Mouse (Mus musculus) ZHBTc4 (cell line): ENCODE measurements around the gene Zmpste24.
"Not testable (repeated sequence)": the region's sequence is repeated elsewhere in the genome, so short reads cannot be mapped to it uniquely, and the experiment has no call there.

Source experiments
- DNase-seq: peaks from one replicate; pipeline ENCODE4 v3.0.0-alpha.2; 2011; ENCODE audit warnings: low read depth, low spot score

Gene Zmpste24

DNA sequence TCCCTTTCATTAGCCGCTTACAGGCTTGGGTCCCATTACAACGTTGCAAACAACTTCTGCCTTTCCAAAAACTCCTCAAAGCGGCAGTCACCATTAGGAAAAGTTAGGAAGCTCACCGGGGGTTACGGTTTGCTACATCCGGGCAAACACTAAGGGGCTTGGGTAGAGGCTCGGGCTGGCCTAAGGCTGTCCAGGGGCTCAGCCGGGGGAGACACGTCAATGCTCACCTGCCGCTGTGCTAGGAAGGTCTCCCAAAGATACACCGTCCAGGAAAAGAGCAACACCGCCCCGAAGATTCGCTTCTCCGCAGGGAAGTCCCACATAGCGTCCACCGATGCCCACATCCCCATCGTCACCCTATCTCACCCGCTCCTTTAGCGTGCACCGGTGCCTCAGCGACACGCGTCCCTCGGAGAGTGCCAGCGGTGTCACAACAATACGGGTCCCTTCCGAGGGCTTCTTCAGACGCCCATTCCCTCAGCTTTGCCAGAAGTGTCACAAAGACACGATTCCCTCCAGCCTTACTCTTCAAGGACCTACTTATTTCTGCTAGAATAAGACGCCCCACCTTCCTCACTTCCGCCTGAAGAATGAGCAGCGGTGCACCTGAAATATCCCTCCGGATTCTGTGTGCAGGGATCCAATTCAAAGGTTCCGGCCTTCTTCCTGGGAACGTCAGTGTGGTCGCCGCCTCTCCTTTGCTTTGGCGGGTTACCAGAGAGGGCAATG lies at the start of gene Zmpste24:
TSS of gene Zmpste24 (minus strand) at position 592 of the 729 bp plus-strand sequence.
- DNase-seq = peak; percentile 95

DNA sequence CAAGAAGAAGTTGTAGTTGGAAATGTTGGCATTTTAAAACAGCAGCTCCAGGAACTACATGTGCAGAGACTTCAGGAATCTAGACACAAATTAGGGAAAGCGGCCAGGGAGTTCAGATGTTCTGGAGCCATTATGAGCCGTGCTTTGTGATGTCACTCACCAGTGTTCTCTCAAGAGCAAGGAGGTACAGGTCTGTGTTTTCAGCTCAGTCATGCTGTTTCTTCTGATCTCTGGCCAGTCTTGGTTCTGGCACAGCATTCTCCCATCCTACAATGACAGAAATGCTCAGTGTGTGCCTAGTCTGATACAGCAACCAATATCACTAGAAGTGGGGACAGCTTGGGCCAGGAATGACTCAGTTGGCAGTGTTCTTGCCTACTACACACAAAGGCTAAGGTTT lies 11.1 kb upstream of the Zmpste24 start, which contains the start of gene Tmco2:
TSS of gene Tmco2 (minus strand) at position 101 of the 400 bp plus-strand sequence.
- DNase-seq = no peak

DNA sequence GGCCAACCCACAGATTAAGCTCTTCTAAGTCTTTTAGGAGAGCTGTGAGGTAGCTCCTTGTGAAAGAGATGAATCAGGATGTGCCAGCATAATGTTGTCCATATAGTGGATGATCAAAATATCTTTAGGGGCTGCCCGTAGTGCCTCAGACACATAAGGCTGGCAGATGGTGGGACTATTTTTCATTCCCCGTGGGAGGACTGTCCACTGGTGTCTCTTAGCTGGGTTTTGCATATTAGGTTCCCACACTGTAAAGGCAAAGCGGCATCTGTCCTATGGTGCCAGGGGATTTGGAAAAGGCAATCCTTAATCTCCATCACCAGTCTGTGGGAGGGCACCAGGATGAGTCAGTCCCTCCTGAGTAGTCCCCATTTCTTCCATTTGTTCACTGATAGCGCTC lies 5.3 kb upstream of the Zmpste24 start:
- no peak for DNase-seq

DNA sequence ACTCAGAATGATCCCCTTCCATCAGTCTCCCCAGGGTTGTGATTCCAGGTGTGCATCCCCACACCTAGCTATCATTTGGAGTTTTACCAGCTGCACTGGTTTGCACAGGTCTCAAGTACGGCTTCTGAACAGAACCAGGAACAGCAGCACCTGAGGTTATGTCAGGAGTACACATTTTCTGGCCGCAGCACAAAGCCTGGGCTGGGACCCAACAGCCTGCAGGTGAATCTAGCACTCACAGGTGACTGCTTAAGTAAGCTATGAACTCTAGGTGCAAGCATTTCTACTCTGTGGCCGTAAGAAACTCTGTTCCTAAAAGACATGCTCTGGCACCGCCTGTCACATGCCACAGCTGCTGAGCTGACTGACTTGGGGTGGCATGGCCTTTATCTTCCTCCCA lies 7.8 kb downstream of the Zmpste24 start:
- no peak for DNase-seq

DNA sequence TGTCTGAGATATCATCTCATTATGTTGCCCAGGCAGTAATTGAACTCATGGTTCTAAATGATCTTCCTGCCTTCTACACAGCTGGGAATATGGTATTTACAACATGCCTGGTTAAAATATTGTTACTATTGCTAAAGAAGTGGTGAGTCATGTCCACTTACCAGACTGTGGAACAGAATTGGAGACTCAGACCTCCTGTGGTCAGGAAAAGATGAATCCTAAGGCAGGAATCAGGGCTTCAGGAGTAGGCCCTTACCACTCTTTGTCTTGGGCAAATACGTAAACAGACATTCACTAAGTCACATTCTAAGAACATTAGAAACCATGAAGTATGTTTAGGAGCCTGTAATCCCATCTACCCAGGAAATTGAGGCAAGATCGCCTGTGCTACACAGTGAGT lies 9.3 kb downstream of the Zmpste24 start:
- DNase-seq = no peak

DNA sequence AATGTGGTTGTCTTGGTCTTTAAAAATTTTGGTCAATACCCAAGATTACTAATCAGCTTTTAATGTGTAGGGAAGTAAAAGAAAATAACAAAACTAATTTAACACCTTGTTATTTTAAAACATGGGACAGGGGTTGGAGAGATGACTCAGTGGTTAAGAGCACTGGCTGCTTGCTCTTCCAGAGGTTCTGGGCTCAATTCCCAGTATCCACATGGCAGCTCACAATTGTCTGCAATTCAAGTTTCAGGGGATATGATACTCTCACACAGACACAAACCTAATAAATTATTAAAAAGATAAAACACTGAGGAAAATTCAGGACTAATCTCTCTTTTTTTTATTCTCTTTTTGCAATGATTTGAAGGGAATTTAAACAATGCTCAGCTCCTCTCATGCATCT lies 13.5 kb downstream of the Zmpste24 start:
- no peak for DNase-seq

DNA sequence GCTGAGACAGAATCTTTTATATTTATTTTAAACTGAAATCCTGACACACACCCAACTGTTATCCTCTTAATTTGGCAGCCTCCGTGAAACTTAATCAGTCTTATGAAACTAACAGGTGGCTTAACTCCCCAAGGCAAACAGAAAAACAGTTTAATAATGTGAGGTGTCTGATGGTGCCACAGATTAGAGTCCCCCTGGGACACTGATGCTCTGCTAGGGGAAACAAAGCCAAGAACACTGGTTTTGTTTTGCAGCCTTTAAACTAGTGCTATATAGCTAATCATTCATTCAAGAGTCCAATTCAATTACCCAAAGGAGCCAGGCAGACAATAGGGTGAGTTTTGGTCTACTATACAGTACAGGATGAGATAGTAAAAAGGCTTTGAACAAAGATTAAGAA lies 17.6 kb downstream of the Zmpste24 start:
- no peak for DNase-seq

DNA sequence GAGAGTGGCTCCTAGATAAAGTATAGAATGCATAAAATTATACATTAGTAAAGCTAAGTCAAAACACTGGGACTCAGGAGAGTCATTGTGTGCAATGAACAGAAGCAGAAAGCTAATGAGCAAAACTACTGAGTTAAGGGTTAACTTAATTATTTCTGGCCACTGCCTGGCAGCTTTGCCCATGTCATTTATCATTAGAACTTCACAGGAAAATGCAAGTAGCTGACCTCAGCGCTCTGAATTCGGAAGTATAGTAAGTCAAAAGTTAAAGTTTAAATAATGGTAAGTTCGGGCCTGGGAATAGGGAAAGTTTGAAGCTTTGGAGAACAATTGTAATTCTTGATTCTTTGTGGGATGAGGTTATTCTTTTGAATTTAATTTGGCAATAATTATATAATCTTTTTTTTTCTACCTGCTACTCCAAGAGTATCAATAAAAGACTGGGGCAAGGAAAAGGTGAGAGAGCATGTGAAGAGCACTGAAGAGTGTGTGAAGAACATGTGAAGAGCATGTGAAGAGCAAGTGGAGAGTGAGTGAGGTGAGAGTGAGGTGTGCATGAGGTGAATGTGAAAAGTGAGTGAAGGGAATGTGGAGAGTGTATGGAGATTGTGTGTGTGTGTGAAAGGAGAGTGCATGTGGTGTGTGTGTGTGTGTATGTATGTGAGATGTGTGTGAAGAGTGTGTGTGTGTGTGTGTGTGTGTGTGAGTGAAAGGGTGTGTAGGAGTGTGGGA lies 20.0 kb downstream of the Zmpste24 start:
- no peak for DNase-seq

DNA sequence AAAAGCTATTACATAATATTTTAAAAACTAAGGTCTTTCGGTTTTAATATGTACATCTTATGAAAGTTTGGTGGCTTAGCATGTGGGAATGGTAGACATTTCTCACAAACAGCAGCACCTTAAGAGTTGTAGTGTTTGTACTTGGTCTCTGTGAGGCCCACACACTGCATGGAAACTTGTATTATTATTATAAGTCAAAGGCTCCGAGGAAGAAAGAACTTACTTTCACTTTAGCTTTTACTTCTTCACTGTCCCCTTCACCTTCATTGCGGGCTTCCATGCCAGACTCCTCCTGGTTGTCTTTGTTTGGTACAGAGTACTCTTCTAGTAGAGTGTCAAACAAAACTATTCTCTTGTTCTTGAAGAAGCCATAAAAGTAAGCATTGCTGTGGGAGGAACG lies 23.8 kb downstream of the Zmpste24 start:
- DNase-seq = no peak

DNA sequence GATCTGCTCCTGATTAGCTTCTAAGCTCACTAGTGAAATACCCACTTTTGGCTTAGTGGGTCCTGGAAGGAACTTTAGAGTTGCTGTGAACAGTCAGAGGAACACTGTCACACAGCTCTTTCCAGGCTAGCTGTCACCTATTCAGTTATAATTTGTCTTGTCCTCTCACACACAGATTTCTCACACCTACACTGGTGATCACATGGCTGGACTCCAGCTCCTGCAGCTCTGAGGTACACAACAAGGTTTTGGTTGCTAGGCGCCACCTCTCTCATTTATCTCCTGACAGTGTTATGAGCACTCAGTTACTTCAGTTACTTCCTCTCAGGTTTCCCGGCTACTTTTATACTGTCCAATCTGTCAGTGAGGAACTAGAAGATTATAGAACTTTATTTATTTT lies 32.7 kb downstream of the Zmpste24 start:
- no peak for DNase-seq

DNA sequence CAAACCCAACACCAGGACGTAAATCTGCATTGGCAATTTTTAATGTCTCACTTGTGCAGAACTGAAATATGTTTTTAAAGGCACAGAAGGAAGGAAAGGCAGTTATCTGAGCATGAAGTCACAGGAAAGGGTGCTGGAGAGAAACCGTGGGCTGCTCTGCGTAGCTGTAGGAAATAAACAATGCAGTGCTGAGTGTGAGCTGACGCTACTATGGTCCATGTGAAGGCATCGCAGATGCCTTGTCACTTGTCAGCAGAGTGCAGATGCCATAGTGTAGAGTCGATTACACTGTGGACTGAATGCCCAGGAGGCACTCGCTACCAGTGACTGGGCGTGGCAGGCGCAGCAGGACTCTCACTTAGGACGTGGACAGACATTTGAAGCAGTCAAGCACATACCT lies 38.8 kb downstream of the Zmpste24 start:
- DNase-seq = not testable (repeated sequence)

DNA sequence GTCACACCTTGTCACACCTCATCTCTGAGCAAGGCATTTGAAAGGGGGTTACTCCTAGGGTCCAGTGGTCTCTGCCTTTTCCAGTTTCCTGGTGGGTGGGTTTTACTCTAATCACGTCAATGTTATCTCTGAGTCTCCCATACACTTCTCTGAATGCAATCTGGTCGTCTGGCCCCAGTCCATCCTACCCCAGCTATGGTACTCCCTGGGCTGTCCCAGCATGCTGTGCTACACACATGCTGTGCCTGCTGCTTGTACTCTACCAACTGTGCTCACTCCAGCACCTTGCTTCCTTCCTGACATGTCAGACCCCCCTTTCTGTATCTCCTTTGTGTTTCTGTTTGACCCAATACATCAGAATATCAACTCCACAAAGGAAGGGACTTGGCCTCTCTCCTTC lies 41.0 kb downstream of the Zmpste24 start:
- no peak for DNase-seq

DNA sequence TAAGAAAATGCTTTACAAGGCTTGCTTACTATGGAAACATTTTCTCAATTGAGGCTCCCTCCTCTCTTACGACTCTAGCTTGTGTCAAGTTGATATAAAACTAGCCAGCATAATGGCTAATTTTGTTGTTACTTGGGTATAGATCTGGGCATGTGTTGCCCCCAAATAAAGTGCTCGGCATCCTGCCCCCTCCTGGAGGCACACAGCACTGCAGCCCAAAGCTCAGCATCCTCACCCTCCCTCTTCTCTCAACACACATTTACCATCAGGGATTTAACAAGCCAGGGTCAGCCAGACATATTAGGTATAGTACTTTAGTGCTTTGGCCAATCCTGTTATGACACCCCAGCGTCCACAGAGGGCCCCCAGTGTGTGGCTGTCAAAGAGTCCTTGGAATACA lies 41.7 kb downstream of the Zmpste24 start:
- DNase-seq = peak; percentile 31

DNA sequence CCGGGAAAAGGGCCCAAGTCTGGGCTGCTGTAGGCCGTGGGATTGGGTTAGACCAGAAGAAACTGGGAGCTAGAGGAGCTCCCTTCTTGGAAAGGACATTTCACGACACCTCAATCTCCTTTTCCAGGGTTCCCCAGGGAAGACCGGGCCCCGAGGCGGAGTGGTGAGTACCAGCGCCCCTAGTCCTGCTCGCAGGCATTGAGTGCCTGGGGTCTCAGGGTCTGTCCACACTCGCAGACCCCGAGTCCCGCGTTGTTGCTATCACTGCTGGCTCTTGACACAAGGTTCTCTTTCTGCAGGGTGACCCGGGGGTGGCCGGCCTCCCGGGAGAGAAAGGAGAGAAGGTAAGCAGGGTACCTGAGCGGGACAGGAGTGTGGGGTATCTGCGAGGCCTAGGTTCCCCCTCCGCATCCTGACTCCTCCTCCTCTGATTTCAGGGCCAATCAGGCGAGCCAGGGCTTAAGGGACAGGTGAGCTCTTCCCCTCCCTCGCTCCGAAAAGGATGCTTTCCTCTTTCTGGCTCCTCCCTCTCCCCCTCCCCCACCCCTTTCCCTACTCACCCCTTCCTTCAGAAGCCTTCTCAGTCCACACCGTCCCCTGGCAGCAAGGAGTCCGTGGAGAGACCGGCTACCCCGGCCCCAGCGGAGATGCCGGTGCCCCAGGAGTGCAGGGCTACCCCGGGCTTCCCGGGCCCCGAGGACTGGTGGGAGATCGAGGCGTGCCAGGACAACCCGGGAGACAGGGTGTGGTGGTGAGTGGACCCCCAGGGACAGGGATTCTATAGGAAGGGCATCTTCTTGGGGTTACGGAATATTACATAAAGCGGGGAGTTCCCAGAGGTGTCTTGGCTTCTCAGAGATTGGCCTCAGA lies 45.4 kb downstream of the Zmpste24 start:
- no peak for DNase-seq

DNA sequence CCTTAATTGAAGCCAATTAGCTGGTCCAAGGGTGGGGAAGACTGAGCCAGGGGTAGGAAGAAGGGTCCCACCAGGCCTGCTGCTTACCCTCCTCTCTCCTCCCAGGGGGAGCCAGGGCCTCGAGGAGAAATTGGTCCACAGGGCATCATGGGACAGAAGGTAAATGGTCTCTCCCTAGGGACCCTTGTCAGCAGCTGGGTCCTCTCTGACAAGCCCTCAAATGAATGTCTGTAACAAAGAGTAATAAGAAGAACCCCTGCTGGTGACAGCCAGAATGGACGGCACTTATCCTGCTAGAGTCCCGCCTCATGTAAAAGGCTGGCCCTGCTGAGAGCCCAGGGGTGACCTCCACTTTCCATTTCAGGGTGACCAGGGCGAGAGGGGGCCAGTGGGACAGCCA lies 46.2 kb downstream of the Zmpste24 start:
- peak; percentile 25 for DNase-seq

DNA sequence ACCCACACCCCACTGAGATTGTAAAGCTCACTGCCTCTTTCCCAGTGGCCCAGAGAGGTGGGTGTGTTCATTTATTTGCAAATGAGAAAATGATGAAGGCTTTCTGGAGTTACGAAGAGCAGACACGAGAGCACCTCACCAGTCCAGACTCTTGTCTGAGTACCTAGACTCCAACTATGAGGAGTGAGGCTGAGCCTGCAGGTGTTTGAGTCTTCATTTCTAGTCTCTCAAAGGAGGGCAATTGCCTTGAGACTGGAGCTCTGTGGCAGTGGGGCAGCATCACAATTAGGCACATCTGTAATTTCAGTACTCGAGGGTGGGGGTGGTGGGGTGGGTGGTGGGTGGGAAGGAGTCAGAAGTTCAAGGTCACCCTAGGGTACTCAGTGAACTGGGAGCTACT lies 55.1 kb downstream of the Zmpste24 start:
- DNase-seq = peak; percentile 48

DNA sequence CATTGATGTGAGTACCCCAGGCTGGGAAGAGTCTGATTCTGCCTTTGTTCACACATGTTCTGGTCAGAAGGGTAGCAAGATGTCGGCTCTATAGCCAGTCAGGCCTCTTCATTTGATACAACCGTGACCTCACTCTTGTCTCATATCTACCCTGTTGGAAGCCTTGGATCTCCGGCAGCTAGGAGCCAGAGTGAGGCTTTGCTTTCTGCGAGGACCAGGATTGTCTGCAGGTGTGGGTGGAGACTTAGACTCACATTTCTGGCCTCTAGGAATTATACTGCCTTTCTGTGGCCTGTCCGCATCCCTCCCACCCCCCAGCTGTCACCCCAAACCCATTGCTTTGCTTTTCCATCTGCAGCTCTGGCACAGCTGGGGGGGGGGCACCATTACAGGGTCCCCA lies 55.6 kb downstream of the Zmpste24 start:
- peak; percentile 35 for DNase-seq

DNA sequence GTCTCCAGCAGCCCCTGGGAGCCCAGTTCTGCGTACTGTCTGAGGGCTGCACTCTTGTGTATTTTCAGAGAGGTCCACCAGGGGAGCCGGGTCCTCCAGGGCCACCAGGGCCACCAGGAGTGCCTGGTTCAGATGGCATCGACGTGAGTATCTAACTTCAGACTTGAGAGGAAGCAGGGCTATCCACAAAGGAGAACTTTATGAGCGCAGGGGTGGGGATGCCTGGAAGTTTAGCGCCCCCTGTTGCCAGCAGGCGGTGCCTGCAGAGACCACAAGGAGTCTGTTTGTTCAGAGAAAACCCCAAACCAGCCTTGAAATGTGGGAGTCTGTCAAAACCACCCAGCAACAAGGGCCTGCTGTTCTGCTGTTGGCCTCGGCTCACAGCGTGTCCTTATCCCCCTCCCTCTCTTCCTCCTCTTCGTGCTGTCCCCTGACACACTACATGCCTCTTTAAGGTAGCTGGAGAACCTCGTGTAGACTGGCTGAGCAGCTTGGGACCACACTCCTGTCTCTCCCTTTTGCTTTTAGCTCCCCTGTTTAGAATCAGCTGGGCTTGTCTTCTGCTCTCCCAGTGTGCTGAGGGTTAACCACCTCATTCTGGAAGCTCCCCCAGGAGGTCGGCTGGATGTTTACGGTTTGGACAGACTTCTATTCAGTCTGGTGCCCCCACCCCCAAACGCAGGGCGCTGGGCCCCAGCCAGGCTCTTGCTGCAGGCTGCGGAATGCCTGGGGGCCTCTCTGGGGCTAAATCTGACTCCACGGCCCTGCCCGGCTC lies 57.0 kb downstream of the Zmpste24 start:
- DNase-seq = peak; percentile 82

DNA sequence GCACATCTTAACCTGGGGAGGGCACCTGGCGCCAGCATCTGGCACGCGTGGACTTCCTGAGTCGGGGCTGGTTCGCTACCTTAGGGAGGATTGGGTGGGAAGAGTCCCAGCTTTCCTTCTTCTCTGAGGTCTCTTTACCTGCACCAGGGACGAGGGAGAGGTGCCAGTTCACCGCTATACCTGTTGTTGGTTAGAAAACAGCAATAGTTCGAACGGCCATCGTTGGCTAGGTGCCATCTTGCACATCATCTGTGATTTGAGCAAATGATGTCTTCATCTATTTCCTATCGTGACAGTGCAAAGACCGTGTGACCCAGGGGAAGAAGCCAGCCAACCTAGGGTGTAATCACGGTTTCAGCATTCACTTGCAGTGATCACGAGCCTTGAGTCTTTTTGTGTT lies 57.7 kb downstream of the Zmpste24 start:
- no peak for DNase-seq

DNA sequence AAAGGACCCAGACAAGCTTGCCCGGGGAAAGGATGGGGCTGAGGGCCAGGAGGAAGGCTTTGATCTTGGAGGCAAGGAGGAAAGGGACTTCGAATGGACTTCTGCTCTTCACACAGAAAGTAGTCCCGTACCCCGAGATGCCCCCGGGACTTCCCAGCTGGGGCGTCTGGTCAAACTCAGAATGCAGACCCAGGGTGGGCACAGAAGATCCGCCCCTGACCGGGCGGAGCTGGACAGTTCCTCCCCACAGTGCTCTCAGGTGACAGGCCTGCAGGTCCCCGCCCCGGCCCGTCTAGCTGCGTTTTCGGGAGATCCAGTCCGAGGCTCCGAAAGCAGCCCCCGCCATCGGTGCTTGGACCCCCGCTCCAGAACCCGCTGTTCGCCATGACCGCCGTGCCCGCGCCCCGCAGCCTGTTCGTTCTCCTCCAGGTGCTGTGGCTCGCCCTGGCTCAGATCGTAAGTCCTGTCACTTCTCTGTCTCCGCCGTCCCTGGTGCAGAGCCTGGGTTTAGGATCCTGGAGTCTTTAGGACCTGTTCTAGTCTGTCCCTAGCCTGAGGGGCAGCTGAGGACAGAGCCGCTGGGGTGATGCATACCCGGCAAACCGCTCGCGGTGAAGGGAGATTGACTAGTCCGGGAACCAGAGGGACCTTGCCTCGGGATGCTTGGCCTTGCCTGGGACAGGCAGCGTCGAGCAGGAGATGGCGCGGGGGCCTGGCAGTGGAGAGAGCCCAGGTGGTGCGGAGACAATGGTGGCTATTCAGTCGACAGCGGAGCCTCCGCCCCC lies 58.5 kb downstream of the Zmpste24 start, which contains the start of gene Col9a2:
TSS of gene Col9a2 (plus strand) at position 55 of the 785 bp plus-strand sequence.
- DNase-seq = peak; percentile 39
